Mouse (Mus musculus): ENCODE data around the gene Slc12a1. TPM values are rescaled to one million over a fixed set of nuclear protein-coding genes. Genes with fewer than 3 reads are reported as not detected.

Slc12a1 gene
- total and polyA plus RNA-seq, 3 experiments, result 0.04 to 0.05 TPM; not detected in 1

DNA sequence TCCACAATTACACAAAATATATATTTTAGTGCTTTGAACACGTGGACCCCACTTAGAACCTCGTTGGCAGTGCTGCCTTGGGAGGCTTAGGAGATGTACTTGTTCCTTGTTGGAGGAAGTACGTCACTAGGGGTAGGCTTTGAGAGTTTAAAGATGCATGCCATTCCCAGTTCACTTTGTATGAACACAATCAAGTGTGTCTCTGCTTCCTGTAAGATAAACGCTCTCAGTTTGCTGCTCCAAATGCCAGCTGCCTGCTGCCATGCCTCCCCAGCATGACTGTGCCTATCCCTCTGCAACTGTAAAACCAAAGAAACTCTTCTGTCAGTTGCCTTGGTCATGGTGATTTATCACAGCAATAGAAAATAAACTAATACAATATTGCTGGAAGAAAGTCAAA lies 26.5 kb upstream of the Slc12a1 start:
- in situ Hi-C loops (cut with MboI; ENCODE audit: low pct_ligation_motif_present, low pct_unique_long_range_greater_than_20kb, low sequenced_read_pairs) (no loop called here), dilution Hi-C loops (cut with MboI; ENCODE audit: extremely low pct_ligation_motif_present, extremely low pct_unique_long_range_greater_than_20kb, low sequenced_read_pairs) (no loop called here)
- Histone ChIP-seq H3K27ac (ENCODE audit: insufficient read depth, low read depth) (no peak overlapping the region), H3K4me3 (replicated peaks in 1 of 3; ENCODE audit: low read depth in 2 of 3, low read length in 2 of 3, poor library complexity in 1 of 3) (no peak overlapping the region), H3K36me3 (replicated peaks in 1 of 2; ENCODE audit: control insufficient read depth in 1 of 2, insufficient read depth in 1 of 2, low read length in 1 of 2) (no peaks in the 10 kb centered on the region), H3K79me2 (replicated peaks; ENCODE audit: control insufficient read depth, extremely low read depth, insufficient read depth, poor library complexity, severe bottlenecking) (no peaks in the 10 kb centered on the region), H3K4me1 (ENCODE audit: control insufficient read depth in 1 of 2, insufficient read depth in 2 of 2) (no peaks in the 10 kb centered on the region), H3K4me2 (ENCODE audit: insufficient read depth, low read depth, poor library complexity, severe bottlenecking) (no peak overlapping the region), H3K27me3 (replicated peaks) (no peaks in the 10 kb centered on the region), H3K9ac (ENCODE audit: insufficient read depth, low read depth) (no peak overlapping the region), H3K9me3 (replicated peaks; ENCODE audit: low read length) (peaks cover 15% of the 10 kb centered on the region)
- DNase-seq (ENCODE audit: extremely low read depth), result no peak
- TF ChIP-seq JUND (conservative IDR thresholded peaks at IDR 0.05; ENCODE audit: low read depth, low read length) (no peak), POLR2AphosphoS2 (IDR thresholded peaks at IDR 0.05; ENCODE audit: low read depth, low read length) (no peak), MEF2A (IDR thresholded peaks at IDR 0.05; ENCODE audit: borderline replicate concordance, low read depth, low read length) (no peak), JUN (IDR thresholded peaks at IDR 0.05; ENCODE audit: insufficient read depth, low read depth, low read length) (no peak), MAX (IDR thresholded peaks at IDR 0.05; ENCODE audit: low read length) (no peak), EP300 (IDR thresholded peaks at IDR 0.05; ENCODE audit: low read length) (no peak), ELF1 (IDR thresholded peaks at IDR 0.05; ENCODE audit: low read depth, low read length) (no peak), PAX5 (IDR thresholded peaks at IDR 0.05; ENCODE audit: low read length) (no peak)

DNA sequence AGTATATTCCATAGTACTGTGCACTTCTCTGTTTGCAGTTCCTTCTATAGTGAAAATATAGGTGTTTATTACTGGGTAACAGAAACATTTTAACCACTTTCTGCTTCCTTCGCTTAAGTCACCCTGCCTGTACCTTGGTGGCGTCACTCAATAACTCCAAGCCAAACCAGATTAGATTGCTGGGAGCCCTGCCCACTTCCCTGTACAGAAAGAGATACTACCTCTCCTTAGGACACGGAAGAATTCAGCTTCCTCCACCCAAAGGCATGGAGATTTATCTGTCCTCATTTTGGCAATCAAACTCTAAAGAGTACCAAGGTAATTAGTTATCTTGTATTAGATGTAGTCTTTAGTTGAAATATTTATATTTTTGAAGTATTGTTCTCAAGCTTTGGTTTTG lies 25.5 kb upstream of the Slc12a1 start:
- dilution Hi-C loops (cut with MboI; ENCODE audit: extremely low pct_ligation_motif_present, extremely low pct_unique_long_range_greater_than_20kb, low sequenced_read_pairs), result no loop called here

GRCm38 (mm10) chr2:125134113-125134512 lies 18.2 kb upstream of the Slc12a1 start:
- dilution Hi-C loops (cut with MboI; ENCODE audit: extremely low pct_ligation_motif_present, extremely low pct_unique_long_range_greater_than_20kb, low sequenced_read_pairs), result no loop called here

More for the DNA sequence above, 25.5 kb upstream of the Slc12a1 start:
- no peak for TF ChIP-seq MYC (IDR thresholded peaks at IDR 0.05; ENCODE audit: low read depth, low read length)
- TF ChIP-seq ZKSCAN1 (IDR thresholded peaks at IDR 0.05; ENCODE audit: borderline replicate concordance, low read depth, low read length), result no peak
- H3K27ac ChIP-seq (ENCODE audit: insufficient read depth, low read depth), result no peak overlapping the region
- DNase-seq (ENCODE audit: extremely low read depth), result no peak
- no peak overlapping the region for H3K9ac ChIP-seq (ENCODE audit: insufficient read depth, low read depth)
- no peak overlapping the region for H3K4me2 ChIP-seq (ENCODE audit: insufficient read depth, low read depth, poor library complexity, severe bottlenecking)
- no peaks in the 10 kb centered on the region for H3K27me3 ChIP-seq (replicated peaks)
- H3K4me3 ChIP-seq (replicated peaks in 1 of 3; ENCODE audit: low read depth in 2 of 3, low read length in 2 of 3, poor library complexity in 1 of 3), result no peak overlapping the region
- H3K4me1 ChIP-seq (ENCODE audit: control insufficient read depth in 1 of 2, insufficient read depth in 2 of 2), result no peaks in the 10 kb centered on the region
- H3K79me2 ChIP-seq (replicated peaks; ENCODE audit: control insufficient read depth, extremely low read depth, insufficient read depth, poor library complexity, severe bottlenecking), result no peaks in the 10 kb centered on the region
- in situ Hi-C loops (cut with MboI; ENCODE audit: low pct_ligation_motif_present, low pct_unique_long_range_greater_than_20kb, low sequenced_read_pairs), result no loop called here
- peaks cover 17% of the 10 kb centered on the region for H3K9me3 ChIP-seq (replicated peaks; ENCODE audit: low read length)
- no peaks in the 10 kb centered on the region for H3K36me3 ChIP-seq (replicated peaks in 1 of 2; ENCODE audit: control insufficient read depth in 1 of 2, insufficient read depth in 1 of 2, low read length in 1 of 2)

More at GRCm38 (mm10) chr2:125134113-125134512, 18.2 kb upstream of the Slc12a1 start:
- Histone ChIP-seq H3K4me2 (ENCODE audit: insufficient read depth, low read depth, poor library complexity, severe bottlenecking) (no peak overlapping the region), H3K27me3 (replicated peaks) (no peaks in the 10 kb centered on the region), H3K27ac (ENCODE audit: insufficient read depth, low read depth) (no peak overlapping the region), H3K9me3 (replicated peaks; ENCODE audit: low read length) (peaks cover 16% of the 10 kb centered on the region), H3K9ac (ENCODE audit: insufficient read depth, low read depth) (no peak overlapping the region), H3K4me3 (replicated peaks in 1 of 3; ENCODE audit: low read depth in 2 of 3, low read length in 2 of 3, poor library complexity in 1 of 3) (no peak overlapping the region), H3K79me2 (replicated peaks; ENCODE audit: control insufficient read depth, extremely low read depth, insufficient read depth, poor library complexity, severe bottlenecking) (no peaks in the 10 kb centered on the region), H3K4me1 (ENCODE audit: control insufficient read depth in 1 of 2, insufficient read depth in 2 of 2) (no peaks in the 10 kb centered on the region), H3K36me3 (replicated peaks in 1 of 2; ENCODE audit: control insufficient read depth in 1 of 2, insufficient read depth in 1 of 2, low read length in 1 of 2) (no peaks in the 10 kb centered on the region)
- DNase-seq (ENCODE audit: extremely low read depth), result no peak
- in situ Hi-C loops (cut with MboI; ENCODE audit: low pct_ligation_motif_present, low pct_unique_long_range_greater_than_20kb, low sequenced_read_pairs), result no loop called here
- TF ChIP-seq ETS1 (conservative IDR thresholded peaks at IDR 0.05; ENCODE audit: low read depth, low read length) (no peak), JUND (conservative IDR thresholded peaks at IDR 0.05; ENCODE audit: low read depth, low read length) (no peak), PAX5 (IDR thresholded peaks at IDR 0.05; ENCODE audit: low read length) (no peak), TBP (conservative IDR thresholded peaks at IDR 0.05; ENCODE audit: low read depth, low read length) (no peak), MYC (IDR thresholded peaks at IDR 0.05; ENCODE audit: low read depth, low read length) (no peak), ZKSCAN1 (IDR thresholded peaks at IDR 0.05; ENCODE audit: borderline replicate concordance, low read depth, low read length) (no peak), ZNF384 (IDR thresholded peaks at IDR 0.05; ENCODE audit: low read depth, low read length) (no peak), JUN (IDR thresholded peaks at IDR 0.05; ENCODE audit: insufficient read depth, low read depth, low read length) (no peak), ELF1 (IDR thresholded peaks at IDR 0.05; ENCODE audit: low read depth, low read length) (no peak), MAZ (IDR thresholded peaks at IDR 0.05; ENCODE audit: low read depth, low read length) (no peak), MXI1 (IDR thresholded peaks at IDR 0.05; ENCODE audit: low read depth, low read length) (no peak), IRF4 (IDR thresholded peaks at IDR 0.05; ENCODE audit: low read depth, low read length) (no peak), ZMIZ1 (IDR thresholded peaks at IDR 0.05; ENCODE audit: low read depth, low read length) (no peak)

Data from CH12.LX (cell line).